Mouse (Mus musculus): ENCODE measurements around the gene Gab2. TPM values are rescaled to one million over a fixed set of nuclear protein-coding genes. Genes with fewer than 3 reads are reported as not detected.
"Not testable (repeated sequence)": the region's sequence is repeated elsewhere in the genome, so short reads cannot be mapped to it uniquely, and the experiment has no call there.

Gene Gab2
- polyA plus RNA-seq, 1 experiment, result 14.1 TPM

DNA sequence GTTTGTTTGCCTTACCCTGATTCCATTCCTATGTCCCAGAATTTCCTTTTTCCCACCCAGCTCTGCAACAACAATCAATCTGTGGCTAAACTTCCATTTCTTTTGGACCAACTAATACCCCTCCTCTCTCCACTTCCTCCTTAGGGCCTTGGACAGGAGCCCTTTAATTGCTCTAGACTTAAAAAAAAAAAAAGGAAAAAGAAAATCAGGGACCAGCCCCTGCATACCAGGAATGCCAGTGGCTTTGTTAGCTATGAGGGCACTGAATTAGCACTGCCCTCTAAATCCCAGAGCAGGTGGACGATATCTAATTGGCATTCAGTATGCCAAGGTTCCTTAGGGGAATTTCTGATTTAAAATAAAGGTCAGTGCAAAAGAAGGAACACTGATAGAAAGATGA is 47.6 kb downstream of the Gab2 start:
- no peak for DNase-seq (ENCODE audit: extremely low spot score in 1 of 2, low spot score in 1 of 2)

DNA sequence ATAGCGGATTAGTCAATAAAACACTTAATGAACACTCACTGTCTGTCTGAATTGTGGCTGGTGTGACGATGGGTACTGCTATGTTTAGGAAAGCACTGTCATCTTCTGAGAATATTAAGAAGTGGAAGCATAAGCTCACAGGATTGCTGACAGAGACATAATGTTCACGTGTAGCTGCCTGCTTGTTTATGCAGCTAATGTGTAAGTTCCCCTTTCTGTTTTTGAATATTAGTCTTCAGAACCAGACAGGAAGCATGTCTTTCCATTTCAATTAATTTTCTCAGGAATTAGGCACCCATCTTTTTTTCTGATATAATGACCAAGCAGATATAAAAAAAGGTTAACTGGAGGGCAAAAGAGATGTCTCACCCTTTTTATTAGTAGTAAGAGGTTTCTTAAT is 55.1 kb downstream of the Gab2 start:
- DNase-seq (ENCODE audit: extremely low spot score in 1 of 2, low spot score in 1 of 2), result no peak

DNA sequence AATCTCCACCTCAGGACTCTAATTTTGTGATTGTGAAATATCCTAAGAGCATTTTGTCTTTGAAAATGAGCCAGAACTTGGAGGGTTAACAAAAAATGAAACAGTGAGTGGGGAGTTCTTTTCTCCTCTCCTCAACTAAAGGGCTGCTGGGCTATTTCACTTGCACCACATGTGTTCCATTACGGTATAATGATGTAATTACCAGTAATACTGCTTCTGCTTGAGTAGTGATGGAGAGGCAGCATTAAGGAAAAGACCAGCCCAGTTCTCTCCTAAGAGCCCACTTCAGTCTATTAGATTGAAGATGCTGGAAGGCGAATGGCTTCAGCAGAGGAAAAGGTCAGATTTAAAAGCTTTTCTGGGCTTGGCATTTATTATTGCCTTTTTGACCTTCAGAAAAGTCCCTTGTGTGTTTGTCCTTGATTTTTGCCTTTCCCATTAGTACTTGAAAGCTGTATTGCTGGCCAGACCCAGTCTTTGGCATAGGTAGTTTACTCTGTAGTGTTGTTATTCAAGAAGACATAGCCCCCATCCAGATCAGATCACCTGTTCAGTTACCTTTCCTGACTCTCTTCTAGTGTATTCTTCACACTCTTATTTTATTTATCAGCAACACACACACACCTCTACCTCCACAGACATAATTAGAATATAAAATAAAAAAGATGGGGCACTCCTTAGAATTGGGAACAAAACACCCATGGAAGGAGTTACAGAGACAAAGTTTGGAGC is 69.9 kb downstream of the Gab2 start:
- DNase-seq (ENCODE audit: extremely low spot score in 1 of 2, low spot score in 1 of 2), result no peak

DNA sequence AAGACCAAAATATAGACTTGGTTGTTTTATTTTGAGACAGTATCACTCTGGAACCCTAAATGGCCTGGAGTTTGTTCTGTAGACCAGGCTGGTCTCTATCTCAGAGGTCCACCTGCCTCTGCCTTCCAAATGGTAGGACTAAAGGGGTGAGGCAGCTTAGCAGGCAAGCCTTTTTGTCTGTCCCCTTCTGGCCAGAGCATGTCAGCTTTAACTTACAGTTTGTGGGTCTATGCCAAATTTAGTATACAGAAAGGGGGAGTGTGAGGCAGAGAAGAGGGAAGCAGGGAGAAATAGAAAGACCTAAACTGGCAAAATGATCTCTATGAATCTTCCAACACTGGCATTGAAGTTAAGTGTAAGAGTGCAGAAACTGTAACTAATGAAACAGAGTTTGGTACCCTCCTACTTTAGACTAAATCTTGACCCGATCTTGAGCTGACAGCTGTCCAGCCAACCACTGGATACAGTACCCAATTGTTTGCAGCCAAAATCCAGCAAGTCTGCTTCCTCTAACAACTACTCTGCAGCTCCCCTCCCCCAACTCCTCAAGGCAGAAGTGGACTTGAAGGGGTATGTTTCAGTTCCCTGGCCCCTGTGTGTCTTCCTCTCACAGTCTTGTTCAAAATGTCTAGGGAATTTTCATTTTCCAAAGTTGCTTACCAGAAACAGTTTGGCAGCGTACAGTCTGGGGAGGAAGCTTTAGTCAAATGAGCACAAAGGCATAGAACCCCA is 73.5 kb downstream of the Gab2 start:
- DNase-seq (ENCODE audit: extremely low spot score in 1 of 2, low spot score in 1 of 2), result peak in 1 of 2 experiments; percentile 17

DNA sequence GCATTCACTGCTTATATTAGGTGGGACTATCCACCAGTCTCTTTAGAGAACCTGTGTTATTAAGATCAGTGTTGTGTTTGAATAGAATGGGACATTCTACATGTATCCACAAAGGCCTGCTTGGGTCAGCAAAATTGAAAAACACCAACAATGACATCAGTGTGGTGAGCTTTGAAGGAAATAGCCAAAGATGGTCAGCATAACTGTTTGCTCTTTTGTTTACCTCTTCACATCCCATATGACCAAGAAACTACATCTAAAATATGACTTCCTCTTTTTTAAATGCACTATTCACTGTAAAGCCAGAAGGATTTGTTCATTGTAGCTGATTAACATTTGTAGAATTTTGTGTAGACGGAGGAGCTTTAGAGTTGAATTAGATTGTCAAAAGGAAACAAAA is 82.9 kb downstream of the Gab2 start:
- no peak for DNase-seq (ENCODE audit: extremely low spot score in 1 of 2, low spot score in 1 of 2)

DNA sequence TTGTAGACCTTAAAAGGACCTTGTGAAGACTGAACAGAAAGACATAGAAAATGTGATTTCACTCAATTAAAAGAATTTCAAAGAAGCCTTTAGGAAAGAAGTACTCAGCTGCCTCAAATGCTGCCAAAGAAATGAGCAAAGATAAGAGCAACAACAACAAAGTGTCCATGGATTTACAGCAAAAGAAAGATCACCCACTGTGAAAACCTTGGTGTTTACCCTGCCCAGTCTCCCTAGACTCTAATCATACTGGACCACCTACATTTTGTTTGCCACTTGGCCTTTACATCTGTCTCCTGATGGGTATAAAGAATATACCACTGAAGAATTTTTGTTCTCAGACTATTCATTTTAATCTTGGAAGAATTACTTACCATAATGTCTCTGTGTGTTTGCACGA is 89.7 kb downstream of the Gab2 start:
- DNase-seq (ENCODE audit: extremely low spot score in 1 of 2, low spot score in 1 of 2), result no peak

DNA sequence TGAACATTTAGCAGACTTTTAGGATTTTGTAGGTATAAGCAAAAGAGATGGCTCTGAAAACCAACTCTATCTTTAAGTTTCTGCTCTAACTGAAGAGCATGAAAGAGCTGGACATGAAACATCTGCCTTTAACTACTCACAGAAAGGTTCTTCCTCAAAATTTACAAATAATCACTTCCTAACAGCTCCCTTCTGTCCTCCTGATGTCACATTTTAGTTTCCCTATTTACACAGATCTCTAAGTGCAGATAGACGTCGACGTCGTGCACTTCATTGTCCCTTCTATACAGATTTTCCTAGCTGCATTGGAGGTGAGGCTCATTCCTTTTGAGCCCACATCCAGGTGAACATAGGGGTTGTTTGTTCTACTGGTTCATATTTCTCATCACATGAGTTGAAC is 90.3 kb downstream of the Gab2 start:
- DNase-seq (ENCODE audit: extremely low spot score in 1 of 2, low spot score in 1 of 2), result no peak

DNA sequence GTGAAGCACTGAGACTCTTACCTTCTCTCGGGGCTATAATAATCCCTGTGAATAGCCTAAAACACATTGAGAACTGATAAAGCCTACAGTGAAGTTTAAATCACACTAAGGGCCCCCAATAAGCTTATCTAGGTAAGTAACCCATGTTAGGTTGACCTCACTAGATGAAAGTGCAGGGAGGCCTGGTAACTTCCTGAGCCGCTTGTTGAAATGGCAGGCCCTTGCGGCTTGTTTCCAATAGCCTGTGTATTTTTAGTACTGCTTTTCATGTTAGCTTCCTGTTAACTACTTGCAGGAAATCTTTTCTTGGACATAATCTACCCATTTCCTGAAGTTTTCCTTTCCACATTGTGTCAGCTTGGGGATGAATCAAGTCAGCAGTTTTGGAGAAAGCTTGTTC is 90.7 kb downstream of the Gab2 start:
- no peak for DNase-seq (ENCODE audit: extremely low spot score in 1 of 2, low spot score in 1 of 2)

DNA sequence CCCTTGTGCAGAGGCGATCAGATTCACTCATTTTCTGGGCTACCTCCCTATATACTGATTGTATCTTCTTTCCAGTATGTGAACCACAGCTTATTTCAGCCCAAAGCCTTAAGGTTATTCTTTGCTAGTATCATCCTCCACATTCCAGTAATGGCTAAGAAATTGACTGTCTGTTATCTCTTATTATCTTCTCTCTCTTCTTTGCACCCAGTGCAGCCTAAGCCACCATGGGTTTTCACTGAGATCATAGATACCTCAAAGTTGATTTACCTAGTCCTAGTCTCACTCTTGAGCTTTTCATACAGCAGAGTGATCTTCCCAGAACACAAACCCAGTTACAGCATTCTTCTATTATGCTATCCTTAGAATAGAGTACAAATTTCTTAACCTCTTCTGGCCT is 100.5 kb downstream of the Gab2 start:
- no peak for DNase-seq (ENCODE audit: extremely low spot score in 1 of 2, low spot score in 1 of 2)

DNA sequence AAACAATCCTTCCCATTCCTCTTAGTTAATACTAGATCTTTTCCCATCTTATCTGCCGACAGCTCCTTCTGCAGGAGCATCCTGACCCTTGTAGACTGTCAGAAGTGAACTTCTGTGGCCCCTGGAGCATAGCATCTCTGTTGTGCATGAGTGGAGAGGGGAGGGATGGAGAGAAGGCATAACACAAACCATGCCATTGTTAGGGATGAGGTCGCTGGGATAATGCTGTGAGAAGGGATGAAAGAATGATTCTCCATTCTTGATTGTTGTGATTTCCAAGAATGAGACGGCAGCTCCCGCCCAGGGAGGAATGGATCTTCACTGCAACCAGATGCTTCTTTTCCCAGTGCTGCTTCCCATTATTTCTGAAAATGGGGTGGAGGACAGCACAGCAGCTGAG is 102.0 kb downstream of the Gab2 start:
- DNase-seq (ENCODE audit: extremely low spot score in 1 of 2, low spot score in 1 of 2), result no peak

DNA sequence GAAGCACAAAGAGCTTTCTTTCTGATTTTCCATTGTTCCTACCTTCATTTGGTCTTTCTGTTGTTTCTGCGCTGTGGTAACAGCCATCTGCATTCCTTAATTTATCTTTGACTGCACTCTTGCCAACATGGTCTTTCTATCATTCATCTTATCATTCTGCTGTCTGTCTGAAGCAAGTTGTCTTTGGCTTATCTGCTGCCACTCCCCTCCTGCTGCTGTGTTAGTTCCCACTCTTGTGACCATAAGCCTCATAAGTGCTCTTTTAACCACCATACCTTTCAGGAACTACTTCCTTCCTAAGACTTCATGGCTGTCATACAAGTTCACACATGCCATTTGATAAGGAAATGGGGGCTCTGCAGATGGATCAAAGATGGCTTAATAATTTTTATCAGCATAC is 102.6 kb downstream of the Gab2 start:
- DNase-seq (ENCODE audit: extremely low spot score in 1 of 2, low spot score in 1 of 2), result no peak

DNA sequence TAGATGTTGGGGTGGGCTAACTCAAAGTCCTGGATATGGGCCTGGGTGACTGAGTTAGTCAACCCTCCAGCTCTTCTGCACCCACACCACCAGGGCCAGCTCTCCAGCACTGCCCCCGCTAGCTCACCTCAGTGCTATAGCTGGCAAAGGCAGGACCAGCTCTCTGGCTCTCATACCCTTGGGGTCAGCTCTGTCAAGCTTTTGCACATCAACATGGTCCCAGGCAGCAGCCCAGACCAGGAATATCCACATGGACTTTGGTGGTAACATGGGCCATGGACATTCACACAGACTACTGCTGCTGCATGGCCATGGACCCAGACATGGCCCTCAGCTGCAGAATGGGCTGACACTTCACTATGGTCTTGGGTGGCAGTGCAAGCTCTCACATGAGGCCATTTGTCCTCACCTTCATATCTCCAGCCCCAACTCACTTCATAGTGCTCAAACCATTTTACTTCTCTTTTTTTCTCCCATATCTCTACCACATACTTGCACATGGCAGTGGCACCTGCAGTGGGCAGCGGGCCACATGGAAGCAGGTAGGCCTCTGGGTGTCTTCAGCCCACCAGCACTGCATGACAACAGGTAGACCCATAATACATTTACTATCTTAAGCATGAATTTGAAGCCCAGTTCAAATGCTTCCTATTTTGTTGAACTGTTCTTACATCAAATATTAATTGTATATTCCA is 106.1 kb downstream of the Gab2 start:
- no peak for DNase-seq (ENCODE audit: extremely low spot score in 1 of 2, low spot score in 1 of 2)

DNA sequence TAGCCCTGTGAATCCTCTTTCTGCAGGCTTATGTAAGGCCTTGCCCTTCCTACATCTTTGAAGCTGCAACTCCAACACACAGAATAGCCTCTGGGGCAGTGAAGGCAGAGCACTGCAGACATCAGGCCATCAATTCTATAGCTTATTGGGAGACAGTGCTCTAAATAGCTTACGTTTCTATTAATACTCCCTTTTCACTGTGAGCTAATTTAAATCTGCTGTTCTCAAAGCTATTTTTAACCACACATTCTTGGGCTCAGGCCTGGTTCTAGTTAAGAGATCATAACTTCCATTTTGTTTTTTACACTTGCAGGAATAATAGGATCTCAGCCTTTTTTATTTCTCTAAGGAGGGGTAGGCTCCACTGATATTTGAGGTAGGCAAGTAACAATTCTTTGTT is 107.7 kb downstream of the Gab2 start:
- DNase-seq (ENCODE audit: extremely low spot score in 1 of 2, low spot score in 1 of 2), result peak in 1 of 2 experiments; percentile 17

DNA sequence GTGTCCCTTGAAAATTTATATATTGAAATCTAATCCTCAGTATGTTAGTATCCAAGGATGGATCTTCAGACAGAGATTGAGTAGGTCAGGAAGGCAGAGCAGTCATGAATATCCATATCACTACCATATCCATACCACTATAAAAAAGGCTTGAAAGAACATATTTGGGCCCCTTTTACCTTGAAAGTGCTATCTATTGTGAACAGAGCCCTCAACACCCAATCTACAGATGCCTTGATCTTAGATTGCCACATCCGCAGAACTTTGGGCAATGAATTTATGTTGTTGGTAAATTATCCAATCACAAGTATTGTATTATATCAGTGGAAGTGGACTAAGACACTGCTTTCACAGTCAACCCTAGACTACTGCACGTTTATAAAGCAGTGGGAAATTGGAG is 122.5 kb downstream of the Gab2 start:
- no peak for DNase-seq (ENCODE audit: extremely low spot score in 1 of 2, low spot score in 1 of 2)

DNA sequence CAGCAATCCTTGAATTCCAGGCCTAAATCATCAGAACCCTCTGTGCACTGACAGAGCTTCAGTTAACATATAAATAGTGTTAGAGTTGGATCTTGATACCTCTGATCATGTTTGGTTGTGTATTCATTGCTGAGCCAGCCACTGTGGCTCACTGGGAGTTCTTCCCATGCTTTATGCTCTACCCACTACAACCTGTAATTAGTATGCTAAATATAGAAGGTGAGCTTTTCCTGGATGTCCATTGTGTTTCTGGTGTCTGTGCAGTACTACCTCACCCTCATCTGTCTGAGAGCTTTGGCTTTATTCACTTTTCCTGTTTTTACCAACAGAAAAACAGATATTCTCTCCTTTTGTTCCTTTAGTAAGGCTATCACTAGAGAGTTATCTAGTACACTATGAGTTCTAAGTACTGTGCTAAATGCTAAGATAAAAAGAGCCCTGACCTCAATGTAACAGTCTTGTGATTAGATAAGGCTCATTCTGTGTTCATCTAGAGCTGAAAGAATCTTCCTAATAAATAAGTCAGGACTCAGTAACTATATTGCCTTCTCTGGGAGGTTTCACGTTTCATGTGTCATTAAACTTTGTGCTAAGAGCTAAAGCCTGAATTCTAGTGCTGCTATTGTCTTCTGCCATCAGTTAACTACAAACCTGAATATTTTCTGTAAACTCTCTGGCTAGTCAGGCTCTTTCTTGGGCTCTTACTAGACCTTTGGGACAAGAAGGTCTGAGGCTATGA is 127.6 kb downstream of the Gab2 start:
- DNase-seq (ENCODE audit: extremely low spot score in 1 of 2, low spot score in 1 of 2), result no peak

DNA sequence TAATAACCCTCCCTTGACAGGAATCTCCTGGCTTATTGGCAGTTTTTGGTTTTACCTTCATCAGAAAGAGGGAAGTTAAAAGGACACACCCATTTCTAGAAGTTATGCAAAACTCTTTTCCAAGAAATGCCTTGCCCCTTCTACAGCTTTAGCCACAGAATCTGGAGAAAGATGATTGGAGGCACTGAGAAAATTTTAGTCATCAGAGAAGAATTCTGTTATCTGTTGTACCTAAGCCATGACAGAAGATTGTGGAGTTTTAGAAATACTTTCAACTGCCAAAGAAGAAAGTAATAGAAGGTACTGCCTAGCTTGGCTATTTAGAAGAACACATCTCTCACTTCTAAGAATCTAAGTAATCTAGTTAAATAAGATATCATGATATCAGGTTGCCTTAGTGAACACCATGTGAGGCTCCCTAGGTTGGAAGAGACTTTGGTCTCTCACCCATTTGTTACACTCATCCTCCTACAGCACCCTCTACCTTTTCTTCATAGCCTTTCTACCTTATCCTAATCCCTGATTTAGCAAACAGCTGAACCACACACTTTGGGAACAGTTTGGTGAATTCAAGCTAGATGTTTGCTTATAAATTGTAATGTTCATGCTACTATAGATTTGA is 128.8 kb downstream of the Gab2 start:
- no peak for DNase-seq (ENCODE audit: extremely low spot score in 1 of 2, low spot score in 1 of 2)

DNA sequence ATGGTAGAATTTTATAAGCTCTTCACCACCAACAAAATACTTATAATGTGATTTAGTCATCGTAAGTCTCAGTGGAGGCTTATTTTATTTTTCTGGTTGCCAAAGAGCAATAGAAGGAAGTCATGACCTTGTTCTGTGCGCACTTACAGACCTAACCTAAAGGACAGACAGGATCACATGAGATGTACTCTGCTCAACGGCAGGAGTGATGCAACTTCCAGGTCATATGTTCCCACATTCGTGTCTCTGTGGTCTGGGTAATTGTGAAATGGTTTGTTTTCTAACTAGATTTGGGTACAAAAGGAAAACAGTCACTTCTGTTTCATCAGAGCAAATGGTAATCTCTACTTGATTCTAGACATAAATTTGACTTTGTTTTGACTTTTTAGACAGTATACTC is 129.7 kb downstream of the Gab2 start:
- no peak for DNase-seq (ENCODE audit: extremely low spot score in 1 of 2, low spot score in 1 of 2)

DNA sequence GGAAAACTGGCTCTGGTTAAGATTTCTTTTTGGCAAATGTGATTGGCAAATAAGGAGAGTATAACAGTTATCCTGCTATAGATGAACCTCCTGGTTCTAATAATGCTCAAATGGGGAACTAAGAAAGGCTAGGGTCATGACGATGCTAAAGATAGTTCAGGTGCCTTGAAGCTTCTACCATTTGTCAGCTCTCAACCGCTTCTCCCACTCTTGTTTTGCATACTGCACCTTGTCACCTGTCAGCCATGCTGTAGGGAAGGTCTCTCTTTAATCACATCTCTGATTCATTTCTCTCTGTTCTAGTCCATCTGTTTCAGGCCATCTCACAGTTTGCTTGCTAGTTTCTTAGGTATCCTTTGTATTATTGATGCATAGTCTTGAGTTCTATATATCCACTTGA is 142.4 kb downstream of the Gab2 start:
- DNase-seq (ENCODE audit: extremely low spot score in 1 of 2, low spot score in 1 of 2), result no peak

DNA sequence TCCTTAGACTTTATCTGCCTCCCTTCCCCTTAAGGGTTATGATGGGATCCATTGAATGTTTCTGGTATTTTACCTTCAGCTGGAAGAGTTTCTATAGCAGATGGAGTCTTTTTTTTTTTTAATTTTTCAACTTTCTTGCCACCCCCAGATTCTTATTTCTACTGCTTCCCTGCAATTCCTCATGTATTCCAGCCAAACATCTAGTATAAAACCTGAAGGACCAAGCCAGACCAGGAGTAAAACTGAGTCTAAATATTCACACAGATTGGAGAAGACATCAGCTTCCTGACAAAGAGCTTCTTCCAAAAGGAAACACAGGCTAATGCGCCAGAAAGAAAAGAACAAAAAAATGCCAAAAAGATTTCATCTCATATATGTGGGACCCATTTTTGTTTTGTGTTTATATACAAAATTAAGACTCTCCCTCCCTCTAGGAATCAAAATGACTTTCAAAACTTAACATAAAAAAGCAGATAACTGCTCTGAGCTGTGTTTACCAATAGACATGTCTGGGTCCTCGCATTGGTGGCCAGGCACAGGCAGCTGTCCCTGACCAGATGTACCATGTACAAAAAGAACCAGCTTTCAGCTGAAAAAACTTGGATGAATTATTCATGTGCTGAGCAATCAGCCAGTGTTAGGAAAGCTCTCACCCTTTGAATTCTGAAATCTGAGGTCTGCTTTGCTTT is 164.0 kb downstream of the Gab2 start:
- DNase-seq (ENCODE audit: extremely low spot score in 1 of 2, low spot score in 1 of 2), result peak in 1 of 2 experiments; percentile 52

DNA sequence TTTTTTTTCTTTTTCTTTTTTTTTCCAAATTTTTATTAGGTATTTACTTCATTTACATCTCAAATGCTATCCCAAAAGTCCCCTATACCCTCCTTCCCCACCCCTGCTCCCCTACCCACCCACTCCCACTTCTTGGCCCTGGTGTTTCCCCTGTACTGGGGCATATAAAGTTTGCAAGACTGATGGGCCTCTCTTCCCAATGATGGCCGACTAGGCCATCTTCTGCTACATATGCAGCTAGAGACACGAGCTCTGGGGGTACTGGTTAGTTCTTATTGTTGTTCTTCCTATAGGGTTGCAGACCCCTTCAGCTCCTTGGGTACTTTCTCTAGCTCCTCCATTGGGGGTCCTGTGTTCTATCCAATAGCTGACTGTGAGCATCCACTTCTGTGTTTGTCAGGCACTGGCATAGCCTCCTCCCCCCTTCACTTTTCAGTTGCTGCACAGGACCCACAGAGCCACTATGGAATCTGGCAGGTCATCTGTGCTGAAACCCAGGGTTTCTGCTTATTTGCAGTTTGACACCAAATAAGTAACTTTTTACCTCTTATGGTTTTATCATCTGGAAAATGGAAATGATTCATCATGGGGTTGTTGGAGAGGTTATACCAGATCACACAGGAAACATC is 164.7 kb downstream of the Gab2 start:
- not testable (repeated sequence) for DNase-seq (ENCODE audit: extremely low spot score in 1 of 2, low spot score in 1 of 2)

Measured in frontal cortex, adult 2 months (tissue).